Mouse (Mus musculus): Measurements from ENCODE around the gene Gm12216. TPM values are rescaled to one million over a fixed set of nuclear protein-coding genes. Genes with fewer than 3 reads are reported as not detected.
A peak's percentile ranks its signal among the peaks of the same experiment; 100 is the strongest.

Gene Gm12216
- polyA plus RNA-seq, 1 experiment from 2014 or later, result 2.5 TPM

- Histone ChIP-seq H3K27me3 (no peaks in the 10 kb centered on the region), H3K4me1 (peaks cover 14% of the 10 kb centered on the region), H3K9ac (no peak overlapping the region), H3K9me3 (no peaks in the 10 kb centered on the region), H3K4me2 (no peak overlapping the region), H3K27ac (no peak overlapping the region), H3K36me3 (peaks cover 29% of the 10 kb centered on the region; the same call in 1 of the 2 replicates), H3K4me3 (no peak overlapping the region)
- 86% methylated on average over 9 of the region's 9 CpGs for WGBS
- ATAC-seq (ENCODE audit: borderline replicate concordance, extremely low read depth, low FRiP score, low TSS enrichment), result no peak
Observed at GRCm38 (mm10) chr11:53772536-53772935, 86.5 kb downstream of the Gm12216 start.

GRCm38 (mm10) chr11:53771001-53771744 is 87.9 kb downstream of the Gm12216 start:
- H3K27ac ChIP-seq, result no peak overlapping the region
- H3K9me3 ChIP-seq, result no peaks in the 10 kb centered on the region
- peak overlapping the region; percentile 86 for H3K4me2 ChIP-seq
- H3K4me1 ChIP-seq, result peaks cover 14% of the 10 kb centered on the region
- peak overlapping the region; percentile 75 for H3K9ac ChIP-seq
- no peaks in the 10 kb centered on the region for H3K27me3 ChIP-seq
- H3K36me3 ChIP-seq, result peaks cover 22% of the 10 kb centered on the region; the same call in 1 of the 2 replicates
- peak overlapping the region; percentile 94 for H3K4me3 ChIP-seq
- no peak for ATAC-seq (ENCODE audit: borderline replicate concordance, extremely low read depth, low FRiP score, low TSS enrichment)
- 79% methylated on average over 11 of the region's 11 CpGs for WGBS

- Histone ChIP-seq H3K4me3 (peak overlapping the region; percentile 94), H3K9me3 (no peaks in the 10 kb centered on the region), H3K4me2 (peak overlapping the region; percentile 86), H3K27me3 (no peaks in the 10 kb centered on the region), H3K9ac (peak overlapping the region; percentile 75), H3K36me3 (peaks cover 14% of the 10 kb centered on the region; the same call in 1 of the 2 replicates), H3K4me1 (peaks cover 14% of the 10 kb centered on the region), H3K27ac (peak overlapping the region; percentile 92)
- ATAC-seq (ENCODE audit: borderline replicate concordance, extremely low read depth, low FRiP score, low TSS enrichment), result peak; percentile 85
- WGBS, result under 1% methylated on average over 75 of the region's 75 CpGs
Observed at GRCm38 (mm10) chr11:53770125-53770791, 88.8 kb downstream of the Gm12216 start.

- peak within 1 kb of the TSS; percentile 94 for H3K4me3 ChIP-seq
- peak within 1 kb of the TSS; percentile 75 for H3K9ac ChIP-seq
- peaks cover 11% of the 10 kb centered on the region; the same call in 1 of the 2 replicates for H3K36me3 ChIP-seq
- peak within 1 kb of the TSS; percentile 92 for H3K27ac ChIP-seq
- H3K4me1 ChIP-seq, result peaks cover 15% of the 10 kb centered on the region
- WGBS, result under 1% methylated on average over 39 of the region's 40 CpGs
- H3K4me2 ChIP-seq, result peak within 1 kb of the TSS; percentile 86
- peak; percentile 95 for ATAC-seq (ENCODE audit: borderline replicate concordance, extremely low read depth, low FRiP score, low TSS enrichment)
- H3K27me3 ChIP-seq, result no peaks in the 10 kb centered on the region
- no peaks in the 10 kb centered on the region for H3K9me3 ChIP-seq
Observed at GRCm38 (mm10) chr11:53769760-53770124, 89.3 kb downstream of the Gm12216 start, which contains the start of gene Irf1. TSS of gene Irf1 (plus strand) at chr11:53770014.

GRCm38 (mm10) chr11:53769185-53769576 is 89.9 kb downstream of the Gm12216 start:
- peaks cover 21% of the 10 kb centered on the region for H3K4me1 ChIP-seq
- H3K4me3 ChIP-seq, result peak overlapping the region; percentile 94
- no peaks in the 10 kb centered on the region for H3K27me3 ChIP-seq
- peaks cover 8% of the 10 kb centered on the region; the same call in 1 of the 2 replicates for H3K36me3 ChIP-seq
- H3K4me2 ChIP-seq, result peak overlapping the region; percentile 86
- H3K9me3 ChIP-seq, result no peaks in the 10 kb centered on the region
- ATAC-seq (ENCODE audit: borderline replicate concordance, extremely low read depth, low FRiP score, low TSS enrichment), result no peak
- 44% methylated on average over 12 of the region's 12 CpGs for WGBS
- peak overlapping the region; percentile 92; the same call in 1 of the 2 replicates for H3K27ac ChIP-seq
- 0 out of 2 replicates have a peak overlapping the region, but pooled peaks have one; percentile 19 for H3K9ac ChIP-seq

- Histone ChIP-seq H3K9me3 (no peaks in the 10 kb centered on the region), H3K4me1 (peaks cover 27% of the 10 kb centered on the region), H3K4me2 (no peak overlapping the region), H3K27ac (no peak overlapping the region), H3K27me3 (no peaks in the 10 kb centered on the region), H3K9ac (no peak overlapping the region), H3K36me3 (peaks cover 2% of the 10 kb centered on the region; the same call in 1 of the 2 replicates), H3K4me3 (no peak overlapping the region)
- no peak for ATAC-seq (ENCODE audit: borderline replicate concordance, extremely low read depth, low FRiP score, low TSS enrichment)
- WGBS, result 68% methylated on average over 13 of the region's 13 CpGs
Observed at GRCm38 (mm10) chr11:53768422-53769184, 90.5 kb downstream of the Gm12216 start.

- H3K9ac ChIP-seq, result no peak overlapping the region
- peaks cover 55% of the 10 kb centered on the region for H3K4me1 ChIP-seq
- no peaks in the 10 kb centered on the region for H3K9me3 ChIP-seq
- WGBS, result 49% methylated on average over 5 of the region's 5 CpGs
- no peaks in the 10 kb centered on the region for H3K27me3 ChIP-seq
- no peak for ATAC-seq (ENCODE audit: borderline replicate concordance, extremely low read depth, low FRiP score, low TSS enrichment)
- H3K27ac ChIP-seq, result peak overlapping the region; percentile 96
- H3K4me3 ChIP-seq, result no peak overlapping the region
- H3K4me2 ChIP-seq, result peak overlapping the region; percentile 71; the same call in 1 of the 2 replicates
- H3K36me3 ChIP-seq, result no peaks in the 10 kb centered on the region
Observed at GRCm38 (mm10) chr11:53764581-53764980, 94.5 kb downstream of the Gm12216 start.

- under 1% methylated on average over 33 of the region's 33 CpGs for WGBS
- no peaks in the 10 kb centered on the region for H3K36me3 ChIP-seq
- H3K27ac ChIP-seq, result peak overlapping the region; percentile 96
- ATAC-seq (ENCODE audit: borderline replicate concordance, extremely low read depth, low FRiP score, low TSS enrichment), result peak; percentile 81
- H3K4me2 ChIP-seq, result peak overlapping the region; percentile 71
- H3K9me3 ChIP-seq, result no peaks in the 10 kb centered on the region
- H3K9ac ChIP-seq, result peak overlapping the region; percentile 14
- no peaks in the 10 kb centered on the region for H3K27me3 ChIP-seq
- H3K4me1 ChIP-seq, result peaks cover 60% of the 10 kb centered on the region
- H3K4me3 ChIP-seq, result peak overlapping the region; percentile 26
Observed at GRCm38 (mm10) chr11:53763496-53764140, 95.4 kb downstream of the Gm12216 start.

GRCm38 (mm10) chr11:53762827-53763495 is 96.1 kb downstream of the Gm12216 start:
- ATAC-seq (ENCODE audit: borderline replicate concordance, extremely low read depth, low FRiP score, low TSS enrichment), result peak; percentile 19
- no peaks in the 10 kb centered on the region for H3K9me3 ChIP-seq
- H3K27me3 ChIP-seq, result no peaks in the 10 kb centered on the region
- peak overlapping the region; percentile 71 for H3K4me2 ChIP-seq
- H3K9ac ChIP-seq, result peak overlapping the region; percentile 14
- H3K36me3 ChIP-seq, result no peaks in the 10 kb centered on the region
- H3K27ac ChIP-seq, result peak overlapping the region; percentile 96
- peaks cover 61% of the 10 kb centered on the region for H3K4me1 ChIP-seq
- peak overlapping the region; percentile 26 for H3K4me3 ChIP-seq
- WGBS, result 2% methylated on average over 23 of the region's 23 CpGs

GRCm38 (mm10) chr11:53762426-53762825 is 96.6 kb downstream of the Gm12216 start:
- no peak for ATAC-seq (ENCODE audit: borderline replicate concordance, extremely low read depth, low FRiP score, low TSS enrichment)
- Histone ChIP-seq H3K4me3 (peak overlapping the region; percentile 26), H3K9me3 (no peaks in the 10 kb centered on the region), H3K9ac (peak overlapping the region; percentile 14), H3K36me3 (no peaks in the 10 kb centered on the region), H3K27ac (peak overlapping the region; percentile 96), H3K4me1 (peaks cover 61% of the 10 kb centered on the region), H3K4me2 (peak overlapping the region; percentile 71), H3K27me3 (no peaks in the 10 kb centered on the region)
- WGBS, result 43% methylated on average over 2 of the region's 2 CpGs
